Mouse (Mus musculus) heart, adult 8-10 months (tissue): Measurements from ENCODE around the gene Insc. TPM values are rescaled to one million over a fixed set of nuclear protein-coding genes. Genes with fewer than 3 reads are reported as not detected.

Experiments used
- DNase-seq: peaks from one replicate; pipeline ENCODE4 v3.0.0; 2022; ENCODE audit warnings: low spot score
- total RNA-seq, 4 experiments: library from RNA; stranded (reverse); gene quantifications; 2 replicates each; pipeline ENCODE4 v1.2.4; 2022

Insc gene
- total RNA-seq, 4 experiments from 2014 or later, result 0.14 to 0.90 (median 0.28) TPM

GRCm38 (mm10) chr7:114762660-114763059 is 19.2 kb downstream of the Insc start:
- peak; percentile 44 for DNase-seq

- no peak for DNase-seq
These were observed 21.8 kb downstream of the Insc start for GRCm38 (mm10) chr7:114765273-114765672.

DNA sequence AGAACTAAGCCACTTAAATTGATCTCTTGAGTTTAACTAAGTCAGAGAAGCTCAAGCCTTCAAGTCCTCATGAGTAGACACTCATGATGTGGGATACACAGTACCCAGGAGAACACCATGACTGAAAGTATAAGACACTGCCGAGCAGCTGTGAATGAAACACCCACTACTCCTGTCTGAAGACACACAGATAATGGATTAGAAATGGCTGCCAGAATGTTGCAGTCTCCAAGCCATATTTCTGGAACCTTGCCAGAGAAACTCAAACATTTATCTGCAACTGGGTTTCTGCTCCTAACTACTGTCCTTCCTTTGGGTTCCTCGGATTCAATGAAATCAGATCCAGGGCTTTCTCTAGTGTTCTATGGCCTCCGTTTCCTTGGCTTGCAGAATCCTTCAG is 23.0 kb downstream of the Insc start:
- no peak for DNase-seq

DNA sequence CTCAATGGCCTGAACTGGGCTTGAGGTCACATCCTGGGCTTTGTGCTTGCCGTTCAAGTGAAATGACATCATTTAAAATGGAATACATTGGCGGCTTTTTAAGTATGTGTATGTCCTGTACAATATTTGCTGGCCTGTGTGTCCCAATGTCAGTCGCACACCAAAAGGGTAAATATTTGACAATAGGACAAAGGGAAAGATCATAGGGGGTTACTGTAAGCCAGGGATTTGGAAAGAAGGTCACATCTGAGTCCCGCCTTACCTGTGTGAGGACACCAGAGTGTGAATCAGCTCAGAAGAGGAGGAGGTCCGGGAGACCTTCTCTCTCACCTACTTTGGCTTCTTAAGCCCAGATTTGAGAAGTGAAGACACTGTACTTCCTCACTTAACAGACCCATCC is 25.0 kb downstream of the Insc start:
- no peak for DNase-seq

GRCm38 (mm10) chr7:114769041-114769440 is 25.5 kb downstream of the Insc start:
- no peak for DNase-seq

- DNase-seq, result no peak
These were observed 27.1 kb downstream of the Insc start for GRCm38 (mm10) chr7:114770586-114770985.

DNA sequence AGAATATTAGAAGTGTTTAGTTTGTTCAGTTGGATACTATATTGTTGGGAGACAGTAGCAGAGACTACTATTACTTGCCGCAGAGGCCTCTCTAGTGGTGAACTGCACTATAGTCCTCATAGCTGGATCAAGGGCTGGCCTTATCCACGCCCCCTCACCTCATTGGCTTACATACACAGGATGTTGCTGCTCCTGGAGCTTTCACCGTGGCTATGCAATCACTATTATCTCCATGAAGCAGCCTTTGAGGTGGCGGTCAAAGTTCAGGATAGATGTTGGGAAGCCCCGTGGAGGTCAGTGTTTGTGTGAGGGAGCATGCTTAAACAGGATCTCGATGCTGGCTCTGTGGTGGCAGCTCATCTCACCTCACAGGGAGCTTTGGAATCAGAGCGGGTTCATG is 28.3 kb downstream of the Insc start:
- DNase-seq, result no peak

DNA sequence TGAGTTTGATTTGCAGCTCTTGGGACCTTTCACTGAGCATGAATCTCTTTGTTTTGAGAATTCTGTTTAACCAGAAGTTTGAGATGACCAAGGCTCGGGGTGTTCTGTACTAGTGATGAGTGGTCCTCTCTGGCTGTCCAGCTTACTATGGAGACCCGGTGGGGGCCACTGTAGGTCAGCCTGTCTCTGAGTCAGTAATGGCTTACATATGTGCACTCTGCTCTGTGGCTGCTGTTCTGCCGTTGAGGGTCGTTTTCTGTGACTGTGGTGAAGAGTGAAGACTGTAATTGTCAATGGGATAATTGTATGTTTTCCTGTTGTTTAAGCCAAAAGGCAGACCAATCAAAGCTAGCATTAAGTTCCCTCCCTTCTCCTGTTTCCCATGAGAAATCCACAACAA is 30.3 kb downstream of the Insc start:
- DNase-seq, result no peak

DNA sequence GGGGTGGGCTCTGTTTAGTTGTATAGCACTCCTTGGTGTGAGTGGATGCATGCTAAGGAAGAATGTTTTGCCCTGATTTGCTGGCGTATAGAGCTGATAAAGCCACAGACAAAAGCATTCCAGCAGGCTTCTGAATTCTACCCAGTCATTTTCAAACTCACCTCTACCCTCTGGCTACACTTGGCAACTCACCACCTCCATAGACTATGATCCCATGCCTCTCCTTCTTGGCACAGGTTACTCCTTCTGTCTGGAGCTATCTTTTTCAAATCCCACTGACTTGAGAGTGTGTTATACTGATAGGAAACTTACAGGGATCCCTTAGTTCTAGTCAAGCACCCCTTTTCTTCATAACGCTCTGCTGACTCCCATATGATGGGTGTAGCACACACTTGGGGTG is 32.4 kb downstream of the Insc start:
- DNase-seq, result no peak

GRCm38 (mm10) chr7:114778156-114778770 is 34.8 kb downstream of the Insc start:
- DNase-seq, result no peak

DNA sequence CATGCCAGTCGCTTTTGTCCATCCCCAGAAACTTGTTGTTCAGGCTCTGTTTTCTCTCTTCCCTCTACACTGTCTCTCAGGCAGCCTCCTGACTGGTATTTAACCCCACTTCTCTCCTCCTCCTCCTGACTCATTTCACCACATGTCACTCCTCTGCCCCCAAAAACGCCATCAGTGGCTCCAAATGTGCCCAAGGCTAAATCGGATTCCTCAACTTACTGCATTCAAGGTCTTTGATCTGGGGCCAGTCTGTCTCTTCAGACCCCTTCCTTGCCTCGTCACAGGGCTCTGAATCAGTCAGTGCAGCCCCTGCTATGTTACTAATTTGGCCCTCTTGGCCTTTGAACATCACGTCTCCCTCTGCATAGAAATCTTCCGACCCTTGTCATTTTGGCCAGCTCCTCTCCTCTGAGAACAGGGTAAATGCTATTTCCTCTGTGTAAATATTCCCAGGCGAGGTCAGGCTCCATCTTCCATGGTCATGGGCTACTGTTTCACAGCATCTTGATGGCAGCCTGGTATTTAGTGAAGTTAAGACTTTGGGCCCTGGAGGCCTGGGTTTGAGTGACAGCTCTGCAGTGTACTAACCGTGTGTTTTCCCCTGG is 35.7 kb downstream of the Insc start:
- DNase-seq, result no peak

DNA sequence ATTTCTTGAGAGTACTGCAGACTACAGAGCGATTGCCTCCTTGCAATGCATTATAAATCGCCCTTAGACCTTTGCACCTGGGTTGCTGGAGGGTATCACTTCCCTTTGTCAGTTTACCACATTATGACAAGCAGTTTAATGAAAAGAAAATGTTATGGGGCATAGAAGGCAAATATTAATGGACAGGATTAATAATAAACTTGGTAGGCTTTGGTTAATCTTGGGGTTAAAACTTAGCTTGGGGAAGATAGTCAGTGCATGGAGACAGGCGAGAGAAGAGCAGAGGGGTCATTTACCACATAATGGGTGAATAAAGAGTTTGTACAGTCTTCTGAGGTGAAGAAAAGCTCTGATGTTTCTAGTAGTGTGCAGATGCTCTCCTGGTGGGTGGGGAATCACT is 39.8 kb downstream of the Insc start:
- DNase-seq, result no peak

GRCm38 (mm10) chr7:114791087-114791486 is 47.6 kb downstream of the Insc start:
- DNase-seq, result no peak

GRCm38 (mm10) chr7:114792026-114792425 is 48.5 kb downstream of the Insc start:
- no peak for DNase-seq

GRCm38 (mm10) chr7:114794400-114794799 is 50.9 kb downstream of the Insc start:
- no peak for DNase-seq

DNA sequence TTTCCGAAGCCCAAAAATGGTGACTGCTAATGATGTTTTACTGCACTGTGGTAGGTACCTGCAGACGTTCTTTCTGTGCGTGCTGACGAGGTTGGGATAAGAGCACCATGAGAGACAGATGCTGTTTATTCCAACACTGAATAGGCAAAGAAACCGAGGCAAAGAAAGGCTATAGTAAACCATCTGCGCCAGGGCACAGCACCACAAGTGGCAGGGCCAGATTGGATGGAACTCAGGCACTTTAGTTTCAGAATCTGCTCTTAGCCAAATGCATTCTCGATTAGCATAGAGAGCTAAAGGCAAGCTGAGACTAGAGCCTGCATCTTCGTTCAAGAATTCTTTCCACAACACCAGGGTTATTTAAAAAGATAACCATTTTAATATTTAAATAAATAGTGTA is 59.1 kb downstream of the Insc start:
- DNase-seq, result no peak

GRCm38 (mm10) chr7:114805311-114805710 is 61.8 kb downstream of the Insc start:
- DNase-seq, result no peak

GRCm38 (mm10) chr7:114807343-114807742 is 63.8 kb downstream of the Insc start:
- DNase-seq, result no peak

- DNase-seq, result no peak
These were observed 64.8 kb downstream of the Insc start for GRCm38 (mm10) chr7:114808341-114808740.

DNA sequence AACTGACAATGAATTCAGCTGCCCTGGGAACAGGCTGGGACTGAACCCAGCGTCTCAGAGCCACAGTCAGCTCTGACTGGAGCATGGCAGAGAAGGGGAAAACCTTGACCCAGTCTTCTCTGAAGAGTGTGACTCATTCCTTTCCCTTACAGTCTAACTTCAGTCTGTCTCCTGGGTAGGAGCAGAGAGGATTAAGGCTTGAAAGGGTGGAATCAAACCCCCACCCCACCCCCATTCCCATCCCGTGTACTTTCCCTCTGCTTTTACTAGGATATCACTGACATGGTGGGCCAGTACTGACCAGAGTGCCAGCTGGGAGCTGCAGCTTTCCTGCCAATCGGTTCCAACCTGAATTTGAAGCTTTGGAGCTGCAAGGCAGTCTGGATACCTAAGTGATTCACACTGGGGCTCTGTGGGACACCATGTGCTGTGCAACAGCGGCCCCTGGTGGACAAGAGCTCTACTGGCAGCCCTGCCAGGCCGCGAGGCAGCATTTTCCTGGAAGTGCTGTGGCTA is 73.9 kb downstream of the Insc start:
- DNase-seq, result peak; percentile 58

DNA sequence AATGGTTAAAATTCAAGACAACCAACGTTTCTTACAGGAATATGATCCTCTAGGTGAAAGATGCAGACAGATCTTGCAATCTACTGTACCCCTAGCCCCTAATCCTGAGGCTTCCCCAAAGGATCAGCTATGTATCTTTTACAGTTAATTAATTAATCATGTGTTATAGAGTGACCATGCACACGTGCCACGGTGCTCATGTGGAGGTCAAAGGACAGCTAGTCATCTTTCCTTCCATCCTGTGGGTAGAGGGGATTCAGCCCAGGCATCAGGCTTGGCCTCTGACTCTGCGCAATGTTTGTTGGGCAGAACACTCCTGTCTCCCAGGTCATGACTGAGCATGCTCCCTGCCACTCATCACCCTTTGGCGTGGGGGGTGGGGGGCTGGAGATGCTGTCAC is 74.4 kb downstream of the Insc start:
- DNase-seq, result no peak

DNA sequence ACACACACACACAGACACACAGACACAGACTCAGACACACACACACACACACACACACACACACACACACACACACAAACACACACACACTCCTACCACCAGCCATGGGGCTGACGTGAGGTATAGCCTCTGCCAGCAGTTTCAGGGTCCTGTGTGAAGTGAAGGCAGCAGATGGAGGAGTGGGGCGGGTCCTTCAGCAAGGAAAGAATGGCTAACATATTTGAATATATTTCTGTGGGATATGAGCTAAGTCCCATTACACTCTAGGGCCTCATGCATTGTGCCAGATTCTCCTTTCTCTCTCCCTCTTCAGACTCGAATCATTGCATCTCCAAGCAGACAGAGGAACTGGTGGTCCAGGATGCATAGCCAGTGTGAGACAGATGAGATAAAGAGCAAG is 74.9 kb downstream of the Insc start:
- DNase-seq, result no peak

DNA sequence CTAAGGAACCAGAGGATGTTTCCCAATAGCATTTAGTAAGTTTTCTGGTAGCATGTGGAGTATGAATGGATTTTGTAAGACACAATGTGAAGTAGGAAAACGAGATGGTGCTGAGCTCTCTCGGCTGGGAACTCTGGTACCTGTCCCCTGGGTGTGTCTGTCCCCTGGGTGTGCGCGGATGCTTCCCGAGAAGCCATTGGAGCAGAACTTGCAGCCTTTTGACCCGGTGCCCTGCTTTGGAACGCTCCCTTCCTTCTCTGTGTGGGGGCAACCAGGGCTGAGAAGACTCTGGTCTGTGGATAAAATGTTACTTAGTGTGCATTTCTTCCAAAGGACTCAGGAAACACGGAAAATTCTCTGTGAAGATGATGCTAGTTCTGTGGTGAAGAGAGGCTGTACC is 75.3 kb downstream of the Insc start:
- DNase-seq, result no peak

DNA sequence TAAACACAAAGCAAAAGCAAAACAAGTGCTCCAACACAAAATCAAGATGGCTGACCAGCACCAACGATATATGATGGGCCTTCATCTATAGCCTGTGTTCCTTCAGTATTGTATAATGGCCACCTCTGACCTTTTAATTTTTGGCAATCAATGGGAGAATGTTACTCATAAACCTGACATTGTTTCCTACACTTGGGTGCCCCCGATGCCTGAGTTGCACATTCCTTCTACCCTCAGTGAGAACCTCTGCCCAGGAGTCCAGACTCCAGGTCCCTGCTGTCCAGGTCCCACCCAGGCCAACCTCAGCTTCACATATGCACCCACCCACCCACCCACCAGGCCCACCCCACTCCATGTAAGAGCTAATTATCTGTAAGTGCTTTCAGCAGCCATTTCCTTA is 79.2 kb downstream of the Insc start:
- no peak for DNase-seq
